Mouse (Mus musculus) testis, adult 2 months (tissue): ENCODE results near the gene Lars2. TPM values are rescaled to one million over a fixed set of nuclear protein-coding genes. Genes with fewer than 3 reads are reported as not detected.
A peak's percentile ranks its signal among the peaks of the same experiment; 100 is the strongest.

ENCODE experiments used
- H3K27ac ChIP-seq: fragments of 200-500 bp; 2 replicates; pipeline ENCODE4 v1.5.1; 2012; ENCODE audit warnings: low read depth, low read length; ENCODE audit not compliant: control insufficient read depth, insufficient read depth
- H3K27me3 ChIP-seq: fragments of 200-500 bp; 2 replicates; pipeline ENCODE4 v1.6.1; 2012; ENCODE audit warnings: mild to moderate bottlenecking, low read length, moderate library complexity; ENCODE audit not compliant: control insufficient read depth, insufficient read depth
- H3K36me3 ChIP-seq: fragments of 200-500 bp; 2 replicates; pipeline ENCODE4 v1.6.1; 2012; ENCODE audit warnings: mild to moderate bottlenecking, low read length; ENCODE audit not compliant: control insufficient read depth, insufficient read depth
- H3K4me1 ChIP-seq: fragments of 200-500 bp; 2 replicates; pipeline ENCODE4 v1.6.1; 2012; ENCODE audit warnings: low read length; ENCODE audit not compliant: control insufficient read depth, insufficient read depth
- H3K4me3 ChIP-seq: fragments of 200-500 bp; 2 replicates; pipeline ENCODE4 v1.5.1; 2012; ENCODE audit warnings: low read depth, mild to moderate bottlenecking, low read length, moderate library complexity, mixed read lengths; ENCODE audit not compliant: control insufficient read depth
- CTCF ChIP-seq: fragments of 200-500 bp; IDR thresholded peaks from 2 replicates; pipeline ENCODE4 v1.5.1; 2012; ENCODE audit warnings: low read depth, mild to moderate bottlenecking, inconsistent platforms, low read length, moderate library complexity; ENCODE audit not compliant: control insufficient read depth, insufficient read depth, insufficient replicate concordance
- POLR2A ChIP-seq: fragments of 200-500 bp; IDR thresholded peaks from 2 replicates; pipeline ENCODE4 v1.6.1; 2012; ENCODE audit warnings: low read depth, mild to moderate bottlenecking, inconsistent platforms, low read length, moderate library complexity; ENCODE audit not compliant: control insufficient read depth
- polyA plus RNA-seq: library from polyadenylated mRNA; depleted of rRNA; stranded (reverse); fragments of >200 nt; gene quantifications from 2 replicates; pipeline ENCODE4 v1.2.3, GENCODE M21; 2012; rRNA removed

Gene Lars2
- polyA plus RNA-seq, 1 experiment = 685 TPM

DNA sequence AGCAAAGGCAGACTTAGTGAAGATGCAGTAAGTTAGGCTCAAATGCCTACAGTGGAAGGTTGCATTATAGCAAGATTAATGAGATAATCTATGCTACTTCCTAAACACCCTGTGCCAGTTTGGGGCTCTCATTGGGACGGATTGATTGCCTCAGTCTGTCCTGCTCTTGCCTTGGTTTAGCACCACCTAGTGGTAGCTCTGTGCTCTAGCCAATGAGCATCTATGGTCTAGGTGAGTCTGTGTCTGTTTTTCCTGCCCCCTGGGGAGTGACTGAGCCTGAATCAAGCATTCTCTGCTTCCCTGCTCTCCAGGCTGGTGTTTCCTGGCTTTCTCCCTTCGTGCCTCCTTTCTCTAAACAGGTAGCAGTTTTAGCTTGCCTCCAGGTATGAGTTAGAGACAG lies 137.6 kb downstream of the Lars2 start:
- H3K4me1 ChIP-seq = no peaks in the 10 kb centered on the region
- no peaks in the 10 kb centered on the region for H3K27me3 ChIP-seq
- no peak overlapping the region for H3K27ac ChIP-seq
- H3K36me3 ChIP-seq = no peaks in the 10 kb centered on the region
- TF ChIP-seq POLR2A (no peak), CTCF (peak; percentile 70; the same call in 1 of the 2 replicates)
- H3K4me3 ChIP-seq = no peak overlapping the region

DNA sequence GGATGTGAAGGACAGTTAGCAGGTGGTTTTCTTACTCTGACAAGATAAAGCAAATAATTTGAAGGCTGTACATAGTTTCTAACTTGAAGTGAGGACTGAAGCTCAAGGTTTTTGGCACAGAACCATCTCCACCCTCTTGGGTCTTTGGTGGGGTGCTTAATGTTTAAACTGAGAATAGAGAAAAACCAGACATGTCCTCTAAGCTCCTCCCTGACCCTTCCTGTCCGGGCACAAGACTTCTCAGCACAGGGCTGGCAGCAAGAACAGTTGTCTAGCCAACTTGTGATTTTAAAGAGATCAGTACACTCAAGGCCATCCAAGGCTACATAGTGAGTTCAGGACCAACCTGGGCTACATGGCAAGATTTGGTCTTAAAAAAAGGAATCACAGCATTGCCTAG lies 138.9 kb downstream of the Lars2 start:
- H3K36me3 ChIP-seq = no peaks in the 10 kb centered on the region
- H3K27me3 ChIP-seq = no peaks in the 10 kb centered on the region
- no peak for TF ChIP-seq POLR2A
- no peak for TF ChIP-seq CTCF
- H3K4me1 ChIP-seq = no peaks in the 10 kb centered on the region; the same call in 1 of the 2 replicates
- no peak overlapping the region for H3K4me3 ChIP-seq
- H3K27ac ChIP-seq = no peak overlapping the region

DNA sequence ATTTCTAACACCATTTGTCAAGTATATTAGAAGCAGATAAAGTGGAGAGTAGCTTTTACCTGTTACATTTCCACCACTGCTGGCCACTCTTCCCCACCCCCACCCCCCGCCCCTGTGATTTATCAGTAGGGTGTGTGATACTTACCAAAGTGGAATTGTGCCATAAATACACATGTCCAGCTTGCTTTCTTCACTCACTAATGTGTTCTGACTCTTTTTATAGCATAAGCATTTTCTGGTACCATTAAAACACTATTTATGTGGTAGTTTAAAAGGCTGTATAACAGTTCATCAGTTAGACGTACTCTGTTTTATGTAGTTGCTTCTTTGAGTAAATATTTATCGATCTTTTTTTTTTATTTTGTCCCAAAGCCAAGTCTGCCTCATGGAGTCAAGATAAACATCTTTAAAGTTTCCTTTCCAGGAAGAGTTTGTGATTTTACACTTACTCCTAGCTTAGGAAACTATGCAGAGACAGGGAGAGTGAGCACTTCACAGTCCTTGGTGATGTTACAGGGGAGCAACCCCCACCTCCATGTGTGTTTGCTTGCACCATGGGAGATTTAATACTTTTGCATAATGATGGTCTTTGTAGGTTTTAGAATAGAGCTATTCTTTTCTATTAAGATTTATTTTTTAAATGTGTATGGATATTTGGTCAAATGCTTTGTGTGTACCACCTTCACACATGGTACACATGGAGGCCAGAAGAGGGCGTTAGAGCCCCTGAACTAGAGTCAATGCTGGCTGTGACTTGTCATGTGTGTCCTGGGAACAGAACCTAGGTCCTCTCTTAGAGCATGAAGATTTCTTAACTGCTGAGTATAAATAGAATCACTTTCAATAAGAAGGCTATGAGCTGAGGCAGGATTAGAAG lies 139.8 kb downstream of the Lars2 start:
- no peaks in the 10 kb centered on the region; the same call in 1 of the 2 replicates for H3K36me3 ChIP-seq
- H3K4me3 ChIP-seq = no peak overlapping the region
- H3K4me1 ChIP-seq = no peaks in the 10 kb centered on the region; the same call in 1 of the 2 replicates
- H3K27me3 ChIP-seq = no peaks in the 10 kb centered on the region
- TF ChIP-seq CTCF (no peak), POLR2A (no peak)
- H3K27ac ChIP-seq = no peak overlapping the region

DNA sequence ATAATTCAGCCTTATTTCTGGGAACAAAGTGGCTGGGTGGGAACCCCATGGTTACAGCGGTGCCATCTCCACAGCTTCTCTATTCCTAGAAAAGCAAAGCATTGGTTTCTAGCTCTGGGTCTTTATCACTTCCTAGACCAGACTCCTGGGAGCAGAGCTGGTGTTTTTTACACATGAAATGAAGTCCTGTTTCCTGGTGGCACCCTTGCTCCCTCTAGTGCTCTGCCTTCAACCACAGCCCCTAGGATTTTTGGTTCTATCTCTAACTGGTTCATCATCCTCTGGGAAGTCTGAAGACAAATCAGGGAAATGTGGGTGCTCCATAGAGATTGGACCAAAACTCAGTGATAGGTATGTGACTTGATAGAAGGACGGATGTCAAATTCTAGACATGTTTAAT lies 140.7 kb downstream of the Lars2 start:
- H3K27ac ChIP-seq = no peak overlapping the region
- H3K4me1 ChIP-seq = no peaks in the 10 kb centered on the region; the same call in 1 of the 2 replicates
- H3K36me3 ChIP-seq = no peaks in the 10 kb centered on the region; the same call in 1 of the 2 replicates
- H3K27me3 ChIP-seq = no peaks in the 10 kb centered on the region
- no peak overlapping the region for H3K4me3 ChIP-seq
- TF ChIP-seq CTCF (no peak), POLR2A (no peak)

DNA sequence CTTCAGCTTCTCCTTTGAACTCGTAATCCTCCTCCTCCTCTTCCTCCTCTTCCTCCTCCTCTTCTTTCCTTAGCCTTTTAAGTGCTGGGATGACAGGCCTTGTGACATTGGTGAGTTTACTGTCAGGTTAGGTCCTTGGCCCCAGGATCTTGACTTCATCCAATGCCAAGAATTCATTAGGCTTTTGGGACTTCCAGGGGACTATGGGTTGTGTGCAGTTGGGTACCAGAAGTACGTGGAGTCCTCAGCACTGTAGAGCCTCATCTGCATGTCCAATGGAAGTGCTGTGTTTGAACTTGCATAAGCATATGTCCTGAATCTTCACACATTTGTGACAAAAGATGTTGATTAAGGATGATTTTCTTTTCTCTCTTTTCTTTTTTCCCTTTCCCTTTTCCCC lies 142.3 kb downstream of the Lars2 start:
- Histone ChIP-seq H3K27me3 (no peaks in the 10 kb centered on the region), H3K36me3 (no peaks in the 10 kb centered on the region; the same call in 1 of the 2 replicates), H3K27ac (no peak overlapping the region)

DNA sequence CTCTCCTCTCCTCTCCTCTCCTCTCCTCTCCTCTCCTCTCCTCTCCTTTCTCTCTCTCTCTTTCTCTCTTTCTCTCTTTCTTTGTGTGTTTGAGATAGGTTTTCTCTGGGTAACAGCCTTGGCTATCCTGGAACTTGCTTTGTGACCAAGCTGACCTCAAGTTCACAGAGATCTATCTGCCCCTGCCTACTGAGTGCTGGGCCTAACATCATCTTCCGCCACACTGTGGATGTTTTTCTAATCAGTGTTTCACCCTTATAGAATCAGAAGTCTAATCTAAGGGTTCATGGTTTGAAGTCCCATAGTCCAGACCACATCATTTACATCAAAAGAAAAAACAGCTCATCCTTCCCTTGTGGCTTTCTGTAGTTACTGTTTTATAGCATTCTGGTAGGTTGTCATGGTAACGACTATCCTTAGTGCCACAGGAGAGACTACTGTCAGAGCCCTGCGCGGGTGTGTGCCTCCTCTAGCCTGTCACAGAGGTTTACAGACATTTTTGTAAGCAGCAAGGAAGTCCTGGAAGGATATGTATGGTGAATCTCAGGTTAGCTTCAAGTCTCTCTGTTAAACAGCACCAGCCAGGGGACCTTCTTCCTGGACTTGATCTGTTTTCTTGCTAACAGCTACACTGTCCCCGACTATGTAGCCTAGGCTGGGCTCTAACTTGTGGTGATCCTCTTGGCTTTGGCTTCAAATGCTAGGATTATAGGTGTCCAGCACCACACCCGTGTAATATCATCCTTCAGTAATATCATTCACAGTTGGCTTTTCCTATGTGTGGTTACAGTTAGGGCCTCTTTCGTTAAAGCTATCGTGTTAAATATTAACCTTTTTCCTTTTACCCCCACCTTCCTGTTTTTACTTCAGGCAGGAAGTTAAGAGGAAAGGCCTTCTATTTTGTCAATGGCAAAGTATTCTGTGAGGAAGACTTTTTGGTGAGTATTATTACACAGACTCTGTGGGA lies 143.2 kb downstream of the Lars2 start:
- Histone ChIP-seq H3K27me3 (no peaks in the 10 kb centered on the region), H3K27ac (peak overlapping the region; percentile 70), H3K4me3 (peak overlapping the region; percentile 84), H3K4me1 (no peaks in the 10 kb centered on the region; the same call in 1 of the 2 replicates), H3K36me3 (no peaks in the 10 kb centered on the region; the same call in 1 of the 2 replicates)
- TF ChIP-seq CTCF (no peak), POLR2A (peak; percentile 17; the same call in 1 of the 2 replicates)

More for the DNA sequence above, 142.3 kb downstream of the Lars2 start:
- Histone ChIP-seq H3K4me3 (peak overlapping the region; percentile 33), H3K4me1 (no peaks in the 10 kb centered on the region; the same call in 1 of the 2 replicates)
- TF ChIP-seq POLR2A = no peak
- TF ChIP-seq CTCF = no peak

DNA sequence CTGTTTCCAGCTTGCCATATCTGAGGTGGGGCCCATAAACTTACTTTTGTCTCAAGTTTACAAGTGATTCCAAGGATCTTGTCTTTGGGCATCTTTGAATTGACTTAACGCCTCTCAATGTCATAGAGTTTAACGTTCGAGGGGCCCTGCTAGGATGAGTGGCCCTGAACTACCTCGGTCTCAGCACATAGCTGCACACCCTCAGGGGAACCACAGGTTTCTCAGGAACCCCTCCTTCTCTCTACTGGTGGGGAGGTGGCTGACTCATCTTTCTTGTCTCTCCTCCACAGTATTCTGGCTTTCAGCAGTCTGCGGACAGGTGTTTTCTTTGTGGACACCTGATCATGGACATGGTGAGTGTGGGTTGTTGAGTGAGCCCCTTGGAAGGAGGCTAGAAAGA lies 144.2 kb downstream of the Lars2 start:
- Histone ChIP-seq H3K4me3 (peak overlapping the region; percentile 75), H3K36me3 (no peaks in the 10 kb centered on the region; the same call in 1 of the 2 replicates), H3K4me1 (no peaks in the 10 kb centered on the region; the same call in 1 of the 2 replicates), H3K27ac (no peak overlapping the region), H3K27me3 (no peaks in the 10 kb centered on the region)
- TF ChIP-seq POLR2A (no peak), CTCF (no peak)

Other genes with a start within 250 kb of the Lars2 start
- gene Clec3b, start 216.0 kb upstream of the Lars2 start, polyA plus RNA-seq = 7.8 and 14.0 TPM in 2 replicates
- 0.05 and 0.94 TPM in 2 replicates for gene Cdcp1, start 150.9 kb upstream of the Lars2 start, polyA plus RNA-seq
- gene Tmem158, start 106.2 kb upstream of the Lars2 start, polyA plus RNA-seq = 0.26 and 0.70 TPM in 2 replicates
- 34.7 and 43.1 TPM in 2 replicates for gene Limd1, start 111.8 kb downstream of the Lars2 start, polyA plus RNA-seq
- gene Sacm1l, start 162.8 kb downstream of the Lars2 start, polyA plus RNA-seq = 2.9 and 5.1 TPM in 2 replicates